Mouse (Mus musculus) kidney, adult 2 months (tissue): ENCODE data around the gene Rpl3.

Experiments
- CTCF ChIP-seq: fragments of 200-500 bp; conservative IDR thresholded peaks from 2 replicates; pipeline ENCODE4 v1.5.1; 2011; ENCODE audit warnings: low read depth, mild to moderate bottlenecking, control low read depth, low read length, moderate library complexity, mixed read lengths; ENCODE audit not compliant: insufficient read depth, insufficient read length
- POLR2A ChIP-seq: fragments of 200-500 bp; IDR thresholded peaks from one replicate; pipeline ENCODE4 v1.6.1; 2011; ENCODE audit warnings: low read depth, low read length, control low read depth

DNA sequence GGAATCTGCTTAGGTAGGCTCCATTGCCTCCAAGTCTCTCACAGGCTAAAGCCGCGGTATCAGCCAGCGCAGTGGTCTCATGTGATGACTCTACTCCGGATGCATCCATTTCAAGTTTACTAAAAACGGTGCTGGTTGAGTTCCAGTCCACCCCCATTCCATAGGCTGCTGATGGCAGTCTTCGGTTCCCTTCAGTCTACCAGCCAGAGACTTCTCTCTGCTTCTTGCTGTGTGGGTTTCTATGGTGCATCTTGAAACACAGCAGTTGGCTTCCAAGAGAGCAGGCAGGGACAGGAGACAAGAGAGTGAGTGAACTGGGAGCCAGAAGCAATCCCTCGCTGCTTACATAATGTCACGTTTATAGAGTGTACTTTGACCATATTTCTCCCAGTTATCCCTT lies 15.5 kb upstream of the Rpl3 start:
- TF ChIP-seq CTCF (no peak), POLR2A (no peak)
